Mouse (Mus musculus) small intestine, adult 2 months (tissue): ENCODE data around the gene Mb.

Experiments used
- CTCF ChIP-seq: fragments of 200-500 bp; IDR thresholded peaks from 2 replicates; pipeline ENCODE4 v1.5.1; 2012; ENCODE audit warnings: low read depth, mild to moderate bottlenecking, control low read depth, inconsistent platforms, low read length, moderate library complexity, mixed read lengths; ENCODE audit not compliant: insufficient replicate concordance, insufficient read length; ENCODE audit errors: extremely low read depth
- POLR2A ChIP-seq: fragments of 200-500 bp; IDR thresholded peaks from 2 replicates; pipeline ENCODE4 v1.6.1; 2012; ENCODE audit warnings: low read depth, mild to moderate bottlenecking, control low read depth, inconsistent platforms, low read length, moderate library complexity

DNA sequence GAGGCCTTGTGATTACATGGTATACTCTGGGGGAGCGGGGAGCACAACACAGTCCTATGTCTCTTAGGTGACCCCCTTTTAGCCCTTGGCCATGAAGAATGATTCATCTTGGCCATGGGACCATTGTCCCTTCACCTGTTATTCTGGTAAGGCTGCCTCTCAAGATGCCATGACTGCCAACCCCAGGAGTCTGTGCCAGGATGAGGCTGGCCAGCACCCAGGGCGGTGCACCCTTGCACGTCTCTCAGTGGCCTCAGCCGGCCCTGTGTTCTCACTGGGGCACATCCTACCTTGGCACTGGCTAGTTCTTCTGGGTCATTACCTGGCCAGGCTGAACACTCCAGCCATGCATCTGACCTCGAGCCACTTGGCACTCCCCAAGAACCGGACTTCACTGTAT lies 41.6 kb downstream of the Mb start:
- TF ChIP-seq CTCF (no peak), POLR2A (no peak)
